Mouse (Mus musculus): Measurements from ENCODE around the gene Actr1a. TPM values are rescaled to one million over a fixed set of nuclear protein-coding genes. Genes with fewer than 3 reads are reported as not detected.

Actr1a gene
- polyA plus RNA-seq, 1 experiment from 2014 or later: 153 TPM

- Histone ChIP-seq H3K4me2 (replicated peaks) (no peak overlapping the region), H3K4me1 (peaks cover 57% of the 10 kb centered on the region), H3K9me3 (replicated peaks) (no peaks in the 10 kb centered on the region), H3K27me3 (no peaks in the 10 kb centered on the region), H3K27ac (replicated peaks) (no peak overlapping the region), H3K9ac (no peak overlapping the region), H3K4me3 (replicated peaks) (no peak overlapping the region), H3K36me3 (no peaks in the 10 kb centered on the region)
- WGBS: 92% methylated on average over 7 of the region's 7 CpGs
- no peak for ATAC-seq (ENCODE audit: insufficient number of reproducible peaks, low FRiP score, low TSS enrichment, low read depth)
Observed at GRCm38 (mm10) chr19:46420410-46420809, 24.9 kb upstream of the Actr1a start.

- no peak overlapping the region for H3K27ac ChIP-seq (replicated peaks)
- peaks cover 40% of the 10 kb centered on the region for H3K4me1 ChIP-seq
- H3K9me3 ChIP-seq (replicated peaks): no peaks in the 10 kb centered on the region
- H3K9ac ChIP-seq: no peak overlapping the region
- H3K27me3 ChIP-seq: no peaks in the 10 kb centered on the region
- ATAC-seq (ENCODE audit: insufficient number of reproducible peaks, low FRiP score, low TSS enrichment, low read depth): no peak
- no peaks in the 10 kb centered on the region for H3K36me3 ChIP-seq
- H3K4me3 ChIP-seq (replicated peaks): no peak overlapping the region
- WGBS: 68% methylated on average over 4 of the region's 4 CpGs
- no peak overlapping the region for H3K4me2 ChIP-seq (replicated peaks)
Observed at GRCm38 (mm10) chr19:46418051-46418450, 22.5 kb upstream of the Actr1a start.

DNA sequence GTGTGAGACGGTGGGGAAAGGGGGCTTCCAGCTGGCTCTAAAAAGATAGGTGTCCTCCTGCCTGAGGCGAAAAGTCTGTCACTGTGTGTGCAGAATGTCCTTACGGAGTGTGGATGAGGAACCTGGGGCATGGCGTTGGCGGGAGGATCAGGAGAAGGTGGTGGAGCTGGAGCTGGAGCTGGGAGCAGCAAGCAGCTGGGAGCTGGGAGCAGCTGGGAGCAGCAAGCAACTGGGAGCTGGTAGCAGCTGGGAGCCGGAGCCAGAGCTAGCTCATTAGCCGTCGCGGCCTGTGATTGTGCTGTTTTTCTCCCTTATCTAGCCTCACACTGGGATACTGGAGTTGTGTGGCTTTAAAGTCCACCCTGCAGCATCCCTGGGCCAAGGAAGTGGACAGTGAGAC is 20.7 kb upstream of the Actr1a start:
- Histone ChIP-seq H3K9me3 (replicated peaks) (no peaks in the 10 kb centered on the region), H3K9ac (no peak overlapping the region), H3K27ac (replicated peaks) (no peak overlapping the region), H3K4me3 (replicated peaks) (no peak overlapping the region), H3K36me3 (no peaks in the 10 kb centered on the region), H3K4me2 (replicated peaks) (no peak overlapping the region), H3K4me1 (peaks cover 24% of the 10 kb centered on the region), H3K27me3 (no peaks in the 10 kb centered on the region)
- 52% methylated on average over 9 of the region's 9 CpGs for WGBS
- no peak for ATAC-seq (ENCODE audit: insufficient number of reproducible peaks, low FRiP score, low TSS enrichment, low read depth)

- ATAC-seq (ENCODE audit: insufficient number of reproducible peaks, low FRiP score, low TSS enrichment, low read depth): no peak
- no peaks in the 10 kb centered on the region for H3K27me3 ChIP-seq
- H3K36me3 ChIP-seq: no peaks in the 10 kb centered on the region
- peaks cover 19% of the 10 kb centered on the region for H3K4me1 ChIP-seq
- no peaks in the 10 kb centered on the region for H3K9me3 ChIP-seq (replicated peaks)
- H3K4me2 ChIP-seq (replicated peaks): no peak overlapping the region
- 82% methylated on average over 8 of the region's 8 CpGs for WGBS
- H3K9ac ChIP-seq: no peak overlapping the region
- no peak overlapping the region for H3K4me3 ChIP-seq (replicated peaks)
- no peak overlapping the region for H3K27ac ChIP-seq (replicated peaks)
Observed at GRCm38 (mm10) chr19:46414486-46414885, 18.9 kb upstream of the Actr1a start.

DNA sequence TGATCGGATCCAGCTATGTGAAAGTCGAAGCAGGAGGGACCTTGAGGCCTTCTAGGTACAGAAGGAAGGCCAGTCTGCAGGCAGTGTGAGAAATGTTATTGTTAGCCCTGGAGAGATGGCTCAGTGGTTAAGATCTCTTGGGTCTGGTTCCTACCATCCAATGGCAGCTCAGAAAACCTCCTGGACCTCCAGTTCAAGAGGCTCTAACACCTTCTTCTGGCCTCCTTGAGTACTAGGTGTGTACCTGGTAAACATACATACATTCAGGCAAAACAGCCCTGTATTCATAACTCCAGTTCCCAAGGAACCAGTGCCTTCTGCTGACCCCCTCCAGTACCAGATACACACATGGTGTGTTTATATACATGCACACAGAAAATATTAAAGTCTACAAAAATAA is 18.4 kb upstream of the Actr1a start:
- Histone ChIP-seq H3K36me3 (no peaks in the 10 kb centered on the region), H3K27me3 (no peaks in the 10 kb centered on the region), H3K4me3 (replicated peaks) (no peak overlapping the region), H3K9ac (no peak overlapping the region), H3K4me1 (peaks cover 19% of the 10 kb centered on the region), H3K4me2 (replicated peaks) (no peak overlapping the region), H3K9me3 (replicated peaks) (no peaks in the 10 kb centered on the region), H3K27ac (replicated peaks) (no peak overlapping the region)
- ATAC-seq (ENCODE audit: insufficient number of reproducible peaks, low FRiP score, low TSS enrichment, low read depth): no peak
- WGBS: 84% methylated on average over 2 of the region's 2 CpGs

- Histone ChIP-seq H3K4me3 (replicated peaks) (no peak overlapping the region), H3K9ac (no peak overlapping the region), H3K9me3 (replicated peaks) (no peaks in the 10 kb centered on the region)
Observed at GRCm38 (mm10) chr19:46412056-46412805, 16.7 kb upstream of the Actr1a start.

DNA sequence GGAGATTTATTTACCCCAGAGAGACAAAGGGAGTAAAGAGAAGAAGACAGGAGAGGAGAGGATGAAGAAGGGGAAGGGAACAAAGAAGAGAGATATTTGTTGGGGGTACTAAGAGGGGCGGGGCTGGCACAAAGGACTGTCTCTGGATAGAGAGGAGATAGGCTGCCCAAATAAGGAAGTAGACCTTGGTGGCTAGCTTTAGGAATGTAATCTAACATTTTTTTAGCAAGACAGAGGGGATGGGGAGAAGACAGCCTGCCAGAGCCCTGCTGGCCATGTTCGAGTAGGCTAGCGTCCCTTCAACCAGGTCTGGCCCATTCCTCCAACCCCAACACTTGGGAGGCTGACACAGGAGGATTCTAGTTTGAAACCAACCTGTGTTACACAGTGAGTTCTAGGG is 14.0 kb upstream of the Actr1a start:
- ATAC-seq (ENCODE audit: insufficient number of reproducible peaks, low FRiP score, low TSS enrichment, low read depth): no peak
- Histone ChIP-seq H3K27me3 (no peaks in the 10 kb centered on the region), H3K4me1 (peaks cover 3% of the 10 kb centered on the region; the same call in 1 of the 2 replicates), H3K27ac (replicated peaks) (no peak overlapping the region), H3K9me3 (replicated peaks) (no peaks in the 10 kb centered on the region), H3K9ac (no peak overlapping the region), H3K4me2 (replicated peaks) (no peak overlapping the region), H3K4me3 (replicated peaks) (no peak overlapping the region), H3K36me3 (peaks cover 19% of the 10 kb centered on the region)
- WGBS: 79% methylated on average over 3 of the region's 3 CpGs

More at GRCm38 (mm10) chr19:46412056-46412805, 16.7 kb upstream of the Actr1a start:
- Histone ChIP-seq H3K4me1 (0 out of 2 replicates have a peak, but pooled peaks cover 6% of the 10 kb centered on the region), H3K27me3 (no peaks in the 10 kb centered on the region), H3K27ac (replicated peaks) (no peak overlapping the region), H3K36me3 (0 out of 2 replicates have a peak, but pooled peaks cover under 1% of the 10 kb centered on the region), H3K4me2 (replicated peaks) (no peak overlapping the region)
- 75% methylated on average over 12 of the region's 12 CpGs for whole genome bisulfite sequencing
- no peak for ATAC-seq (ENCODE audit: insufficient number of reproducible peaks, low FRiP score, low TSS enrichment, low read depth)

DNA sequence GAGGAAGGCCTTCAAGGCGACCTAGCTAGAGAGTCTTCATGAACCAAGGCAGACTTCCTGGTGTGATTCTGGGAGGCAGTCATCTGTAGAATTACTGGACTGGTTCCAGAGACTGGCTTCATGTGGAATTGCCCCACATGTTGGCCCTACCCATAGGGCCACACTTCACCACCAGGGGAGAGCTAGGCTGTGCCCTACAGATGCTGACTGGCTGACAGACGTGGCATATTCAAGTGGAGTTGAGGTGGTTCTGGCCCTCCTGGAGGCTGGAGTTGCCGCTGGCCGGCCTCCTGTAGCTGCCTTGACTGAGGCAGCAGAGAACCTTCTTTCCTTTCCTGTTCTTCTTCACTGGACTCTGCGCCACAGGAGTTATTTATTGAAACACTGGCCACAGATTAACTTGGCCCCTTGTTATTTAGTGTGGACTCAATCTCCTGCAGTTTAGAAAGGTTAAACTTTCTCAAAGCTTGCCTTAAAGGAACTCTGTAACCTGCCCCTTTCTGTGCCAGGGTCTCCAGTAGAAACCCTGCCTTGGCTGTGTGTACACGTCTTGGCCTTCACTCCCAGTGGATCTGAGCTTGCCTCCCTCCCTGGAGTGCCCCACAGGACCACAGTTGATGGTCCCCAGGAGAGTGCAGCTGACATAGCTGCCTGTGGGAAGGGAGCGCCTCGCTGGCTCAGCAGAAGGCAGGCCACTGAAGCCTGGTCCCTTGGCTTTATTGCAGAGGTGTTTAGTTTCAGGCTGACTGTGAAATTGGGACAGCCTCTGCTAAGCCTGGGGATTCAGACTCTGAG is 11.2 kb upstream of the Actr1a start:
- no peak for ATAC-seq (ENCODE audit: insufficient number of reproducible peaks, low FRiP score, low TSS enrichment, low read depth)
- Histone ChIP-seq H3K4me1 (peaks cover 3% of the 10 kb centered on the region; the same call in 1 of the 2 replicates), H3K4me2 (replicated peaks) (no peak overlapping the region), H3K27me3 (no peaks in the 10 kb centered on the region), H3K27ac (replicated peaks) (no peak overlapping the region), H3K36me3 (peaks cover 38% of the 10 kb centered on the region), H3K4me3 (replicated peaks) (no peak overlapping the region), H3K9ac (no peak overlapping the region), H3K9me3 (replicated peaks) (no peaks in the 10 kb centered on the region)
- 75% methylated on average over 8 of the region's 8 CpGs for WGBS

DNA sequence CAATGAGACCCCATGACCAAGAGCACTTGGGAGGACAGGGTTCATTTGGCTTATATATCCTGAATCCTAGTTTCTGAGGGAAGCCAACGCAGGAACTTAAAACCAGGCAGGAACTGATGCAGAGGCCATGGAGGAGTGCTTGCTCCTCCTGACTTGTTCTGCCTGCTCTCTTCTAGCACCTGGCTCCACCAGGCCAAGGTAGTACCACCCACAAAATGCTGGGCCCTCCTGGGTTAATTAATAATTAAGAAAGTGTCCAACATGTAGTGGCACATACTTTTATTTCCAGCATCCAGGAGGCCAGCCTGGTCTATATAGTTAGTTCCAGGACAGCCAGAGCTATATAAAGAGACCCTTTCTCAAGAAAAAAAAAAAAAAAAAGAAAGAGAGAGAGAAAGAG is 8.5 kb upstream of the Actr1a start:
- WGBS: 91% methylated on average over 1 of the region's 1 CpGs
- ATAC-seq (ENCODE audit: insufficient number of reproducible peaks, low FRiP score, low TSS enrichment, low read depth): no peak
- no peak overlapping the region for H3K9ac ChIP-seq
- peaks cover 38% of the 10 kb centered on the region for H3K36me3 ChIP-seq
- H3K4me2 ChIP-seq (replicated peaks): no peak overlapping the region
- no peak overlapping the region for H3K4me3 ChIP-seq (replicated peaks)
- H3K27me3 ChIP-seq: no peaks in the 10 kb centered on the region
- no peaks in the 10 kb centered on the region for H3K9me3 ChIP-seq (replicated peaks)
- H3K4me1 ChIP-seq: peaks cover 17% of the 10 kb centered on the region
- no peak overlapping the region for H3K27ac ChIP-seq (replicated peaks)

GRCm38 (mm10) chr19:46400558-46400957 is 5.0 kb upstream of the Actr1a start:
- no peak for ATAC-seq (ENCODE audit: insufficient number of reproducible peaks, low FRiP score, low TSS enrichment, low read depth)
- H3K4me3 ChIP-seq (replicated peaks): no peak overlapping the region
- no peaks in the 10 kb centered on the region for H3K9me3 ChIP-seq (replicated peaks)
- H3K27ac ChIP-seq (replicated peaks): no peak overlapping the region
- WGBS: 70% methylated on average over 7 of the region's 7 CpGs
- H3K4me2 ChIP-seq (replicated peaks): no peak overlapping the region
- H3K36me3 ChIP-seq: peaks cover 26% of the 10 kb centered on the region
- peaks cover 37% of the 10 kb centered on the region for H3K4me1 ChIP-seq
- no peak overlapping the region for H3K9ac ChIP-seq
- H3K27me3 ChIP-seq: no peaks in the 10 kb centered on the region

GRCm38 (mm10) chr19:46399886-46400285 is 4.3 kb upstream of the Actr1a start:
- no peak overlapping the region for H3K9ac ChIP-seq
- H3K4me3 ChIP-seq (replicated peaks): no peak overlapping the region
- H3K27ac ChIP-seq (replicated peaks): 0 out of 2 replicates have a peak overlapping the region, but pooled peaks have one; percentile 39
- H3K36me3 ChIP-seq: peaks cover 20% of the 10 kb centered on the region
- no peaks in the 10 kb centered on the region for H3K27me3 ChIP-seq
- H3K4me1 ChIP-seq: peaks cover 37% of the 10 kb centered on the region
- 64% methylated on average over 7 of the region's 7 CpGs for WGBS
- no peak overlapping the region for H3K4me2 ChIP-seq (replicated peaks)
- no peaks in the 10 kb centered on the region for H3K9me3 ChIP-seq (replicated peaks)
- ATAC-seq (ENCODE audit: insufficient number of reproducible peaks, low FRiP score, low TSS enrichment, low read depth): no peak

Data from embryonic facial prominence, embryonic 15.5 days (tissue).